Mouse (Mus musculus): Measurements from ENCODE around the gene Ctsw. TPM values are rescaled to one million over a fixed set of nuclear protein-coding genes. Genes with fewer than 3 reads are reported as not detected.

The Ctsw gene
- polyA plus RNA-seq, 1 experiment from 2014 or later: 0.24 TPM

GRCm38 (mm10) chr19:5461411-5461810 lies 6.9 kb downstream of the Ctsw start:
- H3K4me3 ChIP-seq (ENCODE audit: inconsistent target): peak overlapping the region; percentile 96
- H3K36me3 ChIP-seq (ENCODE audit: inconsistent target): peaks cover 45% of the 10 kb centered on the region

GRCm38 (mm10) chr19:5460465-5460911 lies 7.8 kb downstream of the Ctsw start, which contains the start of gene Fibp:
Fibp (plus strand) TSS chr19:5460615.
- H3K4me3 ChIP-seq (ENCODE audit: inconsistent target): peak within 1 kb of the TSS; percentile 96
- H3K27ac ChIP-seq: peak within 1 kb of the TSS; percentile 73
- H3K79me2 ChIP-seq (ENCODE audit: inconsistent target): peaks cover 23% of the 10 kb centered on the region
- peaks cover 35% of the 10 kb centered on the region for H3K36me3 ChIP-seq (ENCODE audit: inconsistent target)
- 0% methylated on average over 32 of the region's 32 CpGs for WGBS (ENCODE audit: missing documents)

More at GRCm38 (mm10) chr19:5461411-5461810, 6.9 kb downstream of the Ctsw start:
- no peak overlapping the region for H3K27ac ChIP-seq
- WGBS (ENCODE audit: missing documents): 85% methylated on average over 6 of the region's 6 CpGs
- peaks cover 14% of the 10 kb centered on the region for H3K79me2 ChIP-seq (ENCODE audit: inconsistent target)

DNA sequence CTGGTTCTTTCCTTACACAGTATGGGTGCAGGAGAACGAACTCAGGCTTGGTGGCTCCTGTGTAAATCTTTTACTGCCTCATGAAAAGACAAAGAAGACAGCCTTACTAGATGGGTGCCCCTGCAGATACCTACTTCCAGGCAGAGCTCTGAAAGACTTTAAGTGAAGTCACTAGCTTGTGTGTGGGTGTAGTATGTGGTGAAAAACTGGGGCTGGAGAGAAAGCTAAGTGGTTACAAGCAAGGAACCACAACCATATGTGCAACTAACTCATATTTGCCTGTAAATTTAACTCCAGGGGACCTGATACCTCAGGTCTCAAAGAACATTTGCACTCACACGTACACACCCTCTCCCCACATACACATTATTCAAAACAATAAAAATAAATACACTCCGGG lies 8.4 kb downstream of the Ctsw start:
- peak overlapping the region; percentile 73 for H3K27ac ChIP-seq
- WGBS (ENCODE audit: missing documents): 32% methylated on average over 2 of the region's 3 CpGs

DNA sequence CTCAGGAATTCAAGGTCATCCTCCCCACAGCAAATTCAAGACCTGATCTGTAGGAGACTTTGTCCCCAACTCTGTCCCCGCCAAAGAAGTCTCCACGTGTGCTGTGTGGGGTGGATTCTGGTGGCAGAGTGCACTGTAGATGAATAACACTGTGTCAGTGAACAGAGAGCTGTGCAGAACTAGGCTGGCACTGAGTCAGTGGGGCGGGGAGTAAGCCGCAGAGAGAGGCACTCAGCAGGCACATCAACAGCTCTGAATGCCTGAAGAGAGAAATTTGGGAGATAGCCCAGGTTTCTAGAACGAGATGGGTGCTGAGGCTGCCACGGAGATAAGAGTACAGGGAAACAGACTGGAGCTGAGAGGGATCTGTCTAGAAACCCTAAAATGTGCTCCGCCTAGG lies 9.3 kb downstream of the Ctsw start:
- H3K27ac ChIP-seq: no peak overlapping the region
- WGBS (ENCODE audit: missing documents): 90% methylated on average over 7 of the region's 7 CpGs
- peaks cover 21% of the 10 kb centered on the region for H3K36me3 ChIP-seq (ENCODE audit: inconsistent target)
- no peak overlapping the region for H3K4me3 ChIP-seq (ENCODE audit: inconsistent target)
- peaks cover 36% of the 10 kb centered on the region for H3K79me2 ChIP-seq (ENCODE audit: inconsistent target)

More for the DNA sequence above, 8.4 kb downstream of the Ctsw start:
- Histone ChIP-seq H3K79me2 (ENCODE audit: inconsistent target) (peaks cover 29% of the 10 kb centered on the region), H3K4me3 (ENCODE audit: inconsistent target) (peak overlapping the region; percentile 96), H3K36me3 (ENCODE audit: inconsistent target) (peaks cover 30% of the 10 kb centered on the region)

DNA sequence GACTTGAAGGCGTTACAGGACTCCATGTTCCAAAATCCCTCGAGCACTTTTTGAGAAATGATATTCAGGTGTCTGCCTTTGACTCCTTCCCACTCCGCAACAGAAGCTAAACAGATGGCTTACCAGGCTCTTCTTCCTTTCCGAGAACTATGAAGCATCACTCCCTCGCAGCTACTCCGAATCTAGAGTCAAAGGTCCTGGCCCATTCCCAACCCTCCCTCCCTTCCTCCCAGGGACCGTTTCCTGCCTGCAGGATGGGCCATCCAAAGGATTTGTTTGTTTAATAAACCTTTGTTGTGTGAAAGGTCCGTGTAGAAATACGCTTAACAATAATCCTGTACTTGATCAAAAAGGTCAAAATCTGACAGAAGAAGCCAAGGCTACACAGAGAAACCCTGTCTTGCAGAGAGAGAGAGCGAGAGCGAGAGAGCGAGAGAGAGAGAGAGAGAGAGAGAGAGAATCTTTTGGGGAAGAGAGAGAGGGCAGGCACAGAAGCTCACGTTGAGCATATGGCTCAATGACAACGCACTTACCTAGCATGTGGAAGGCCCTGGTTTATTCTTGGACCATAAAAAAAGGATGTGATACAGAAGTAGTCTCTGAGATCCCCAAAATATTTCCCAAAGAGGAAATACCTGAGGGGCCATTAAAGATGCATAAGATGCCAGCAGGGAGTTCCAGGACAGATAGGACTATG lies 10.4 kb downstream of the Ctsw start, which contains the start of gene Ccdc85b:
Gene Ccdc85b (minus strand): TSS at position 149 of the 697 bp plus-strand sequence.
- WGBS (ENCODE audit: missing documents): 18% methylated on average over 13 of the region's 14 CpGs
- peak within 1 kb of the TSS; percentile 50 for H3K4me3 ChIP-seq (ENCODE audit: inconsistent target)
- H3K79me2 ChIP-seq (ENCODE audit: inconsistent target): peaks cover 36% of the 10 kb centered on the region
- H3K27ac ChIP-seq: no peak within 1 kb of the TSS
- H3K36me3 ChIP-seq (ENCODE audit: inconsistent target): peaks cover 9% of the 10 kb centered on the region

DNA sequence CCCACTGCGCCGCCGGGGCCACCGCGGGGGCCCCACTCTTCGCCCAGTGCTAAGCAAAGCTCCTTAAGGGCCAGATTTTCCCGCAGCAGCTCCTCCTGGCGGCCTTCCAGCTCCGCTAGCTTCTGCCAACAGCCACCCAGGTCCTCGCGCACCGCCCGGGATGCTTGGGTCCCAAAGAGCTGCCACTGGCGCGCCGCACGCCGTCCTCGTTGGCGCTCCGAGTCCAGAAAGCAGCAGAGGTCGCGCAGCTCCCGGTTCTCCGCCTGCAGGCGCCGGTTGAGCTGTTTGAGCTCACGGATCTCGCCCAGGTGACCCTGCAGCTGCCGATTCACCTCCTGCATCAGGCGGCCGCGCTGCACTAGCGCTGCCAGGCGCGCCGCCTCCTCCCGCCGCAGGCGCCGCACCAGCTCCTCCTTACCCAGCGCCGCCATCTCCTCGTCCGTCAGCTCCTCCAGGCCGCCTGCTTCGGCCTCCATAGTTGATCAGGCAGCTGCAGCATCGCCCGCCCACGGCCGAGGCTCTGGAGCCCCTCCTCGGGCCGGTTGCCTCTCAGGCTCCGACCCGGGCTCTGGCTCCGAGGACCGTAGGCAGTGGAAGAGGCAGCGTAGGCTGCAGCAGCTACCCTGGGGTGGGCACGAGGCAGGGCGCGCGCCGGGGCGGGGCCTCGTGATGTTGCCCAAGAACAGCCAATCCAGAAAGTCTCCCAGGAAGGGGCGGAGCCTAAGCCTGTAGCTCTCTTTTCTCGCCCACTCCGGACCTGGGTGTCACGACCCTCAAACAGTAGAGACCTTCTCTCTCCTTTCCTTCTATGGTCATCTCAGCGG lies 11.2 kb downstream of the Ctsw start:
- H3K79me2 ChIP-seq (ENCODE audit: inconsistent target): peaks cover 36% of the 10 kb centered on the region
- H3K4me3 ChIP-seq (ENCODE audit: inconsistent target): peak overlapping the region; percentile 50
- no peak overlapping the region for H3K27ac ChIP-seq
- H3K36me3 ChIP-seq (ENCODE audit: inconsistent target): peaks cover 2% of the 10 kb centered on the region; the same call in 1 of the 2 replicates
- under 1% methylated on average over 69 of the region's 70 CpGs for WGBS (ENCODE audit: missing documents)

DNA sequence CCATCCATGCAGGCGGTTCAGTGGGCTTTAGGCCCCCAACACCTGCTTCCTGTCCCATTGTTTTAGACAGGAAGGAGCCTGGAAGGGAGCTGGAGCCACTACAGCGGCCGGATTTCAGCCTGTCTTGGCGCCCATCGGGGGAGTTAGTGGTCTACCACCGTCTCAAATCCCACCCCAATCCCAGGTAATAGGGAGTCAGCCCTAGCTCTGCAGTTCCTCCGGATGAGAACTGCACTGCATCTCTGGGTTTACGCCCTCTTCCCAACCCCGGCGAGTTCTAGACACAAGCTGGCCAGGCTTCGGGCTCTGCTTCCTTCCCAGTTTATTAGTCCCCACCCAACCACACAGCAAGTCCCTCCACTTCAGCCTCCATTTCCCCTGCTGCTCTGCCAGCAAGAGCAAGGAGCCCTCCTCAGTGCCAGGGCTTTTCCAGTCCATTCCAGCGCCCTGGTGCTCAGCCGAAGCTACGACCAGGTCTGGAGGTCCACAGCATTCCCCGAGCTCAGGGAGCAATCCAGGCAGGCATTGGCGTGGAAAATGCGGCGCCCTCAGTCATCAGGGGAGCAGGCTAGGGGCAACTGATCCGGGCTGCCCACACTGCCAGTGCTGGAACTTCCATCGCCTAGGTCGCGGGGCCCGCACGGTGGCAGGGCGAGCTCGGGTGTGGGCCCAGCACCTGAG lies 11.9 kb downstream of the Ctsw start:
- 3% methylated on average over 26 of the region's 26 CpGs for WGBS (ENCODE audit: missing documents)
- no peak overlapping the region for H3K27ac ChIP-seq
- H3K36me3 ChIP-seq (ENCODE audit: inconsistent target): no peaks in the 10 kb centered on the region
- H3K79me2 ChIP-seq (ENCODE audit: inconsistent target): peaks cover 31% of the 10 kb centered on the region
- peak overlapping the region; percentile 50 for H3K4me3 ChIP-seq (ENCODE audit: inconsistent target)

DNA sequence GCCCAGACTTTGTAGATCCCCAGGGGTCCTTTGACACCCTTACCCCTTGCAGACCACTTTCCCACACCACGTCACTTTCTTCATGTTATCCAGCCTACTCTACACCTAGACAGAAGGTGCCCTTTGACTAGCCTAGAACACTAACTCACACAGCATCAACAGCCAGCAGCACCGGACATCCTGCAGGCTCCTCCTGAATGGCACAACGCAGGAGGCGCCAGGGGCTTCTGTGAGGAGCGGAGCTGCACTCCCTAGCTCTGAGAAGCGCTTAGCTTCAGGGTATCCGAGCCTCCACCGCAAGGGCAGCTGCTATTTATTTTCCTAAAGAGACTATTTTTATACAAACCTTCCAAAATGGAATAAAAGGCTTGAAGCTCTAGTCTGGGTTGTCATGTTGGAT lies 12.7 kb downstream of the Ctsw start:
- no peak overlapping the region for H3K27ac ChIP-seq
- no peaks in the 10 kb centered on the region for H3K36me3 ChIP-seq (ENCODE audit: inconsistent target)
- H3K4me3 ChIP-seq (ENCODE audit: inconsistent target): no peak overlapping the region
- 85% methylated on average over 8 of the region's 8 CpGs for WGBS (ENCODE audit: missing documents)
- peaks cover 24% of the 10 kb centered on the region for H3K79me2 ChIP-seq (ENCODE audit: inconsistent target)

GRCm38 (mm10) chr19:5455037-5455436 lies 13.3 kb downstream of the Ctsw start:
- Histone ChIP-seq H3K4me3 (ENCODE audit: inconsistent target) (no peak overlapping the region), H3K36me3 (ENCODE audit: inconsistent target) (no peaks in the 10 kb centered on the region), H3K79me2 (ENCODE audit: inconsistent target) (peaks cover 24% of the 10 kb centered on the region), H3K27ac (no peak overlapping the region)
- 94% methylated on average over 12 of the region's 12 CpGs for WGBS (ENCODE audit: missing documents)

DNA sequence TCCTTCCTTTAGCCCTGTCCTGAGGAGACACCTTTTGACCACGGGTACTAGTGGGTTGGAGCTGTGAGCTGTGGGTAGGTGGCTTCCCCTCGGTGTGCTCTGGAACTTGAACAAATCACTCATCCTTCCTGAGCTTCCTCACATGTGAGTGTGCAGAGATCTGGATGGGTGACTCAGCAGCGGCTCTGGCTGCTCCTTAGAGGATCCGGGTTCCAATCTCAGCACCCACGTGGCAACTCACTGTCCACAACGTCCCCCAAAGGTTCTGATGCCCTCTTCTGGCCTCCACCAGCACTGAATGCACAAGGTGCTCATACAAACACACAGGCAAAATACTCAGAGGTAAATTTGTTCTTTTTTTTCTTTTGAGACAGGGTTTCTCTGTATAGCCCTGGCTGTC lies 16.5 kb downstream of the Ctsw start:
- Histone ChIP-seq H3K27ac (no peak overlapping the region), H3K36me3 (ENCODE audit: inconsistent target) (no peaks in the 10 kb centered on the region), H3K4me3 (ENCODE audit: inconsistent target) (no peak overlapping the region), H3K79me2 (ENCODE audit: inconsistent target) (peaks cover 24% of the 10 kb centered on the region)
- WGBS (ENCODE audit: missing documents): 79% methylated on average over 4 of the region's 6 CpGs

GRCm38 (mm10) chr19:5449673-5450072 lies 18.6 kb downstream of the Ctsw start:
- Histone ChIP-seq H3K27ac (no peak overlapping the region), H3K4me3 (ENCODE audit: inconsistent target) (no peak overlapping the region), H3K36me3 (ENCODE audit: inconsistent target) (no peaks in the 10 kb centered on the region), H3K79me2 (ENCODE audit: inconsistent target) (peaks cover 5% of the 10 kb centered on the region; the same call in 1 of the 2 replicates)
- 100% methylated on average over 3 of the region's 3 CpGs for WGBS (ENCODE audit: missing documents)

- Histone ChIP-seq H3K36me3 (ENCODE audit: inconsistent target) (no peaks in the 10 kb centered on the region), H3K4me3 (ENCODE audit: inconsistent target) (no peak overlapping the region), H3K79me2 (ENCODE audit: inconsistent target) (no peaks in the 10 kb centered on the region), H3K27ac (no peak overlapping the region)
- whole genome bisulfite sequencing (ENCODE audit: missing documents): 11% methylated on average over 31 of the region's 36 CpGs
These were observed 19.8 kb downstream of the Ctsw start for GRCm38 (mm10) chr19:5448354-5449150.

- Histone ChIP-seq H3K36me3 (ENCODE audit: inconsistent target) (no peaks in the 10 kb centered on the region), H3K27ac (no peak within 1 kb of the TSS), H3K79me2 (ENCODE audit: inconsistent target) (no peaks in the 10 kb centered on the region), H3K4me3 (ENCODE audit: inconsistent target) (peak within 1 kb of the TSS; percentile 37)
- 2% methylated on average over 70 of the region's 70 CpGs for WGBS (ENCODE audit: missing documents)
These were observed 20.6 kb downstream of the Ctsw start, which contains the start of gene Fosl1 for GRCm38 (mm10) chr19:5447515-5448353. Fosl1 (plus strand) TSS chr19:5447547.

Data from macrophage (primary cell).